ENCODE assay signal across 8 mouse cellular contexts in genomic region chr1:151754881-151755659, GRCm38 (mm10). TPM values are rescaled to one million over a fixed set of nuclear protein-coding genes. Genes with fewer than 3 reads are reported as not detected.
A peak's percentile ranks its signal among the peaks of the same experiment; 100 is the strongest.
DNase-seq lines count a peak whose midpoint lies in the region; ATAC-seq and TF ChIP-seq lines count a peak whose summit lies in the region.

Gene Edem3 (plus strand): TSS chr1:151755371.

- H3K4me2 ChIP-seq in forebrain, embryonic 12.5 days, result peak within 1 kb of the TSS; percentile 94
- H3K4me2 ChIP-seq in heart, postnatal 0 days (ENCODE audit: low read depth, low read length), result peak within 1 kb of the TSS; percentile 99
- peak within 1 kb of the TSS; percentile 97 for H3K4me2 ChIP-seq in liver, embryonic 16.5 days (ENCODE audit: low read depth, low read length)
- peak within 1 kb of the TSS; percentile 92 for H3K4me2 ChIP-seq in neural tube, embryonic 13.5 days

- H3K36me3 ChIP-seq in E14TG2a.4 (ENCODE audit: insufficient read depth, low read length), result peaks cover 5% of the 10 kb centered on the region; the same call in 1 of the 2 replicates
- H3K36me3 ChIP-seq in forebrain, embryonic 12.5 days (replicated peaks), result no peaks in the 10 kb centered on the region
- no peaks in the 10 kb centered on the region for H3K36me3 ChIP-seq in heart, postnatal 0 days (replicated peaks; ENCODE audit: control insufficient read depth, insufficient read depth, low read length)
- H3K36me3 ChIP-seq in liver, embryonic 16.5 days (ENCODE audit: control insufficient read depth, insufficient read depth), result no peaks in the 10 kb centered on the region
- 0 out of 2 replicates have a peak, but pooled peaks cover 3% of the 10 kb centered on the region for H3K36me3 ChIP-seq in neural tube, embryonic 13.5 days
- no peaks in the 10 kb centered on the region for H3K36me3 ChIP-seq in testis, adult 2 months (ENCODE audit: control insufficient read depth, insufficient read depth, low read length)

- no peaks in the 10 kb centered on the region for H3K27me3 ChIP-seq in E14TG2a.4 (ENCODE audit: insufficient read depth, low read length)
- H3K27me3 ChIP-seq in forebrain, embryonic 12.5 days, result no peaks in the 10 kb centered on the region
- H3K27me3 ChIP-seq in heart, postnatal 0 days (ENCODE audit: control insufficient read depth, insufficient read depth, low read length), result no peaks in the 10 kb centered on the region
- no peaks in the 10 kb centered on the region for H3K27me3 ChIP-seq in liver, embryonic 16.5 days (ENCODE audit: control insufficient read depth, insufficient read depth, low read depth, low read length)
- H3K27me3 ChIP-seq in neural tube, embryonic 13.5 days, result no peaks in the 10 kb centered on the region
- no peaks in the 10 kb centered on the region for H3K27me3 ChIP-seq in testis, adult 2 months (ENCODE audit: control insufficient read depth, insufficient read depth, low read length)

- H3K27ac ChIP-seq in forebrain, embryonic 12.5 days, result peak within 1 kb of the TSS; percentile 87
- peak within 1 kb of the TSS; percentile 90 for H3K27ac ChIP-seq in heart, postnatal 0 days (ENCODE audit: low read depth)
- H3K27ac ChIP-seq in liver, embryonic 16.5 days (ENCODE audit: low read length), result peak within 1 kb of the TSS; percentile 88
- H3K27ac ChIP-seq in neural tube, embryonic 13.5 days (replicated peaks), result peak within 1 kb of the TSS; percentile 90
- peak within 1 kb of the TSS; percentile 95 for H3K27ac ChIP-seq in testis, adult 2 months (ENCODE audit: control insufficient read depth, insufficient read depth, low read depth, low read length)

- no peaks in the 10 kb centered on the region for H3K9me3 ChIP-seq in E14TG2a.4 (ENCODE audit: low read length)
- H3K9me3 ChIP-seq in forebrain, embryonic 12.5 days, result no peaks in the 10 kb centered on the region
- H3K9me3 ChIP-seq in heart, postnatal 0 days (replicated peaks; ENCODE audit: control insufficient read depth, low read length), result no peaks in the 10 kb centered on the region
- H3K9me3 ChIP-seq in liver, embryonic 16.5 days (replicated peaks; ENCODE audit: control insufficient read depth, low read length), result no peaks in the 10 kb centered on the region
- no peaks in the 10 kb centered on the region for H3K9me3 ChIP-seq in neural tube, embryonic 13.5 days

- peak; percentile 42 for TF ChIP-seq POLR2A in testis, adult 2 months (IDR thresholded peaks at IDR 0.05; ENCODE audit: control insufficient read depth, low read depth, low read length)

- no peak for TF ChIP-seq EP300 in heart, postnatal 0 days (IDR thresholded peaks at IDR 0.05; ENCODE audit: low read depth)

- TF ChIP-seq CTCF in E14TG2a.4 (conservative IDR thresholded peaks at IDR 0.05; ENCODE audit: low read length), result no peak
- no peak for TF ChIP-seq CTCF in heart, postnatal 0 days (IDR thresholded peaks at IDR 0.05; ENCODE audit: low read depth)
- no peak for TF ChIP-seq CTCF in testis, adult 2 months (IDR thresholded peaks at IDR 0.05; ENCODE audit: control insufficient read depth, insufficient read depth, insufficient replicate concordance, low read depth, low read length)

- ATAC-seq in forebrain, embryonic 12.5 days (ENCODE audit: low FRiP score), result peak; percentile 99
- peak; percentile 99 for ATAC-seq in heart, postnatal 0 days (ENCODE audit: insufficient read depth, low read depth)
- ATAC-seq in liver, embryonic 16.5 days (ENCODE audit: low read depth), result peak; percentile 97
- ATAC-seq in neural tube, embryonic 13.5 days (ENCODE audit: low read depth), result peak; percentile 99

- under 1% methylated on average over 64 of the region's 64 CpGs for WGBS in forebrain, embryonic 12.5 days
- WGBS in heart, postnatal 0 days, result under 1% methylated on average over 62 of the region's 64 CpGs
- WGBS in liver, embryonic 16.5 days (ENCODE audit: insufficient replicate concordance), result under 1% methylated on average over 62 of the region's 64 CpGs
- under 1% methylated on average over 61 of the region's 64 CpGs for WGBS in neural tube, embryonic 13.5 days

- peak within 1 kb of the TSS; percentile 98 for H3K4me3 ChIP-seq in E14TG2a.4 (replicated peaks; ENCODE audit: low read length)
- peak within 1 kb of the TSS; percentile 90 for H3K4me3 ChIP-seq in forebrain, embryonic 12.5 days (replicated peaks)
- peak within 1 kb of the TSS; percentile 99 for H3K4me3 ChIP-seq in heart, postnatal 0 days (ENCODE audit: low read depth, low read length)
- peak within 1 kb of the TSS; percentile 98 for H3K4me3 ChIP-seq in liver, embryonic 16.5 days (ENCODE audit: low read depth, low read length)
- H3K4me3 ChIP-seq in neural tube, embryonic 13.5 days, result peak within 1 kb of the TSS; percentile 90
- peak within 1 kb of the TSS; percentile 99 for H3K4me3 ChIP-seq in testis, adult 2 months (ENCODE audit: control insufficient read depth, low read depth, low read length)

- peak; percentile 95 for DNase-seq in c-Kit-positive CD71-positive TER-119-positive erythroid progenitor cells, embryonic 14.5 days (ENCODE audit: low spot score)
- peak; percentile 100 for DNase-seq in heart, postnatal 0 days (ENCODE audit: low spot score)
- peak; percentile 98 to 99 for DNase-seq in kidney, postnatal 4 days

- peaks cover 27% of the 10 kb centered on the region for H3K4me1 ChIP-seq in E14TG2a.4 (replicated peaks; ENCODE audit: low read depth, low read length)
- H3K4me1 ChIP-seq in forebrain, embryonic 12.5 days, result peaks cover 15% of the 10 kb centered on the region
- peaks cover 12% of the 10 kb centered on the region; the same call in 1 of the 2 replicates for H3K4me1 ChIP-seq in heart, postnatal 0 days (ENCODE audit: control insufficient read depth, insufficient read depth)
- H3K4me1 ChIP-seq in liver, embryonic 16.5 days (ENCODE audit: control insufficient read depth, low read depth, low read length), result peaks cover 28% of the 10 kb centered on the region
- H3K4me1 ChIP-seq in neural tube, embryonic 13.5 days (replicated peaks), result peaks cover 16% of the 10 kb centered on the region
- no peaks in the 10 kb centered on the region; the same call in 1 of the 2 replicates for H3K4me1 ChIP-seq in testis, adult 2 months (ENCODE audit: control insufficient read depth, insufficient read depth, low read length)

- peak within 1 kb of the TSS; percentile 62 for H3K9ac ChIP-seq in forebrain, embryonic 12.5 days
- peak within 1 kb of the TSS; percentile 88 for H3K9ac ChIP-seq in heart, postnatal 0 days (replicated peaks; ENCODE audit: low read depth, low read length)
- peak within 1 kb of the TSS; percentile 96 for H3K9ac ChIP-seq in liver, embryonic 16.5 days (ENCODE audit: low read depth, low read length)
- H3K9ac ChIP-seq in neural tube, embryonic 13.5 days, result peak within 1 kb of the TSS; percentile 83

RNA-seq across cellular contexts. Expression of gene Edem3, which starts in this region (rescaled TPM):
- 24.5 and 27.7 TPM in 2 replicates for polyA plus RNA-seq in forebrain, embryonic 12.5 days (2016; fragmentation: Nextera tagmentation; extraction: Ambion mirVana)
- total RNA-seq in heart, postnatal 0 days (2014; rRNA removed; ENCODE audit: low replicate concordance), result 12.9 and 16.5 TPM in 2 replicates
- polyA plus RNA-seq in heart, postnatal 0 days (2015; fragmentation: Nextera tagmentation; extraction: Ambion mirVana), result 5.6 and 6.6 TPM in 2 replicates
- polyA plus RNA-seq in liver, embryonic 16.5 days (2015; fragmentation: Nextera tagmentation; extraction: Ambion mirVana), result 5.7 and 6.0 TPM in 2 replicates
- 18.2 and 18.5 TPM in 2 replicates for polyA plus RNA-seq in neural tube, embryonic 13.5 days (2015; fragmentation: Nextera tagmentation; extraction: Ambion mirVana)
- 3.0 and 3.6 TPM in 2 replicates for polyA plus RNA-seq in testis, adult 2 months (2012; rRNA removed)

Comparison
In these comparisons a context has a peak if more than half of its experiments do, and no peak if none do; other contexts are left out.
1. Peak in every context shown above with its lines: DNase-seq, ATAC-seq, H3K4me3 ChIP-seq and H3K27ac ChIP-seq.